ENCODE assay signal across 9 mouse cellular contexts in the genomic region with DNA sequence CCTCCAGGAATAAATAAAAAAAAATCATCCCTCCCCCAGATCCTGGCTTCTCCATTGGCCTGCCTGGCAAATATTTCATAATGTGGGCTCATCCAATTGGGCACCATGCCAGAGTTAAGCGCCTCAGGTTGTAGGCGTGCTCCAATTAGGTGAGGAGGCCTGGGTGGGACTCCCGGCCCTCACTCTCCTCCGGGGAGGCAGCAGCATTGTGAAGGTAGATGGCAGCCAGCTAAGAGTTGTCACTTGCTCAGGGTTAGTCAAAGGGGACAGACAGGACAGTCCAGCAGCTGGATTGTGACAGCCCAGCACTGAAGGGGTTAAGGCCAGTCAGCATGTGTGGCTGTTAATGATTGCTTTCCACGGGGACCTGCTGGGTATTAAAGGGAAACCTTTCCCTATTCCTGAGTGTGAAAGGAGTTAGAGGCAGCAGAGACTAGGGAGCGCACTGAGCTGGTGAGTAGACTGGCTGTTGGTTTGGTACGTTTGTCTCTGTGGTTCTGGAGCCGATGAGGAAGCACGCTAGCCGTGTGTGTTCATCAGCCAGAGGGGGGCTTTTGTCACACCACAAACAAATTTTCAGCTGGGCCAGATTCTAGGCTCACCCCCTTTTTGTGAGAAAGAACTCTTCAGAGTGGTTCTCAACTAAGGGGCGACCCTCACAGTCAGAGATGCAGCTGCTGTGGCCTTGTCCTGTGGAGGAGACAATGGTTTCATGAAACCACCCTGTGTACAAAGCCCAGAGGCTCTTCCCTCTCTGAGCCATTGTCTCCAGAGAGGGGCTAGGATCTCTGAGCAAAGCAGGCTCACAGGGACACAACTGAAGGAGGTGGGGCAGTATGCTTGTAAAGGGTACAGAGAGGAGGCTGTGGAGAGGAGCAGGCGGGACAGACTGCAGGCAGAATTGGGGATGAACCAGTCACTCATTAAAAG.
A peak's percentile ranks its signal among the peaks of the same experiment; 100 is the strongest.
DNase-seq lines count a peak whose midpoint lies in the region; ATAC-seq lines count a peak whose summit lies in the region.
"Had no signal": no experiment of that assay in that cellular context is flagged by ENCODE, and none has a peak within 500 bp of the region (broad histone marks: within the 10 kb centered on the region; RNA-seq: fewer than 3 reads in every experiment).

No protein-coding gene starts in this region.

- ATAC-seq in heart, embryonic 13.5 days (ENCODE audit: extremely low read depth, insufficient number of reproducible peaks, low FRiP score, low TSS enrichment): no peak
- ATAC-seq in megakaryocyte, adult 5-6 weeks (ENCODE audit: poor library complexity, severe bottlenecking): peak; percentile 49; the same call in 1 of the 2 replicates

- H3K9ac ChIP-seq in heart, embryonic 13.5 days: peak overlapping the region; percentile 78

- H3K36me3 ChIP-seq in heart, embryonic 13.5 days: no peaks in the 10 kb centered on the region

- no peaks in the 10 kb centered on the region for H3K9me3 ChIP-seq in heart, embryonic 13.5 days

- H3K4me2 ChIP-seq in heart, embryonic 13.5 days: peak overlapping the region; percentile 60

- H3K27me3 ChIP-seq in heart, embryonic 13.5 days (replicated peaks): no peaks in the 10 kb centered on the region

- H3K4me3 ChIP-seq in heart, embryonic 13.5 days: peak overlapping the region; percentile 38
- H3K4me3 ChIP-seq: layer of hippocampus, adult 2 months had no signal

- peak overlapping the region; percentile 85 for H3K27ac ChIP-seq in heart, embryonic 13.5 days (replicated peaks)
- H3K27ac ChIP-seq: layer of hippocampus, adult 2 months had no signal

- DNase-seq in thymus, postnatal 4 days: peak; percentile 17
- no peak for DNase-seq in thymus, postnatal 14 days
- peak; percentile 81 for DNase-seq in kidney, postnatal 10 days
- DNase-seq in urinary bladder, postnatal 25 days (ENCODE audit: low spot score): no peak
- DNase-seq in spleen, postnatal 14 days (ENCODE audit: low spot score in 2 of 2): no peak
- no peak for DNase-seq in layer of hippocampus, adult 11-12 months (ENCODE audit: low spot score)

- WGBS in heart, embryonic 13.5 days: 27% methylated on average over 12 of the region's 12 CpGs

- H3K4me1 ChIP-seq in heart, embryonic 13.5 days: peaks cover 74% of the 10 kb centered on the region

Comparison
In these comparisons a context has a peak if more than half of its experiments do, and no peak if none do; other contexts are left out.
1. DNase-seq: peak in thymus, postnatal 4 days (single experiment) and kidney, postnatal 10 days (single experiment); none in thymus, postnatal 14 days (single experiment), urinary bladder, postnatal 25 days (single experiment), spleen, postnatal 14 days (0 of 2) and layer of hippocampus, adult 11-12 months (single experiment).